Mouse (Mus musculus): ENCODE results near the gene Apoc2. TPM values are rescaled to one million over a fixed set of nuclear protein-coding genes. Genes with fewer than 3 reads are reported as not detected.
A peak's percentile ranks its signal among the peaks of the same experiment; 100 is the strongest.

Apoc2 gene
- total and polyA plus RNA-seq, 2 experiments from 2014 or later, result 0.78 TPM; not detected in 1

DNA sequence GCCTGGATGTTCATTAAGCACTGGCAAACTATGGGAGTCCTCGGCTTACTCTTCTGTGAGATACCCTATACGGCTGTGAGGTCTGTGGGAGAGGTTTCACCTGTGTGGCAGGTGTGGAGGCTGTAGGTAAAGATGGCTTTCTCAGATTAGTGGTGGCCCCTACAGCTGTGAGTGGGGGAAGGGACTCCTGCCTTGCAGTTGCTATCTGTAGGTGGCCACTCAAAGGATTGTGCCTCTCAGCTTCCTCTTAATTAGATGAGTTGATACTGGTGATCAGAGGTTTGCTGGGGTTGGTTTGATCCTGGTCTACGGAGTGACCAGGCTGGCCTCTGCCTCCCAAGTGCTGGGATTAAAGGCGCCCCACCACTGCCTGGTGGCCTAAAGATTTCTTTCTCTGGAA is 26.7 kb upstream of the Apoc2 start:
- ATAC-seq (ENCODE audit: insufficient read depth, low read depth), result no peak
- H3K27me3 ChIP-seq (ENCODE audit: control insufficient read depth, insufficient read depth, low read length), result no peaks in the 10 kb centered on the region
- H3K4me3 ChIP-seq (ENCODE audit: low read depth, low read length), result no peak overlapping the region
- WGBS, result 96% methylated on average over 4 of the region's 4 CpGs
- no peaks in the 10 kb centered on the region for H3K9me3 ChIP-seq (replicated peaks; ENCODE audit: control insufficient read depth, low read length)
- no peak overlapping the region for H3K4me2 ChIP-seq (ENCODE audit: low read depth, low read length)
- H3K9ac ChIP-seq (replicated peaks; ENCODE audit: low read depth, low read length), result no peak overlapping the region
- no peak for DNase-seq (ENCODE audit: low spot score)
- H3K4me1 ChIP-seq (ENCODE audit: control insufficient read depth, insufficient read depth), result peaks cover 18% of the 10 kb centered on the region
- H3K27ac ChIP-seq (ENCODE audit: low read depth), result no peak overlapping the region
- peaks cover 50% of the 10 kb centered on the region for H3K36me3 ChIP-seq (replicated peaks; ENCODE audit: control insufficient read depth, insufficient read depth, low read length)
- no peak for TF ChIP-seq EP300 (IDR thresholded peaks at IDR 0.05; ENCODE audit: low read depth)
- no peak for TF ChIP-seq CTCF (IDR thresholded peaks at IDR 0.05; ENCODE audit: low read depth)

DNA sequence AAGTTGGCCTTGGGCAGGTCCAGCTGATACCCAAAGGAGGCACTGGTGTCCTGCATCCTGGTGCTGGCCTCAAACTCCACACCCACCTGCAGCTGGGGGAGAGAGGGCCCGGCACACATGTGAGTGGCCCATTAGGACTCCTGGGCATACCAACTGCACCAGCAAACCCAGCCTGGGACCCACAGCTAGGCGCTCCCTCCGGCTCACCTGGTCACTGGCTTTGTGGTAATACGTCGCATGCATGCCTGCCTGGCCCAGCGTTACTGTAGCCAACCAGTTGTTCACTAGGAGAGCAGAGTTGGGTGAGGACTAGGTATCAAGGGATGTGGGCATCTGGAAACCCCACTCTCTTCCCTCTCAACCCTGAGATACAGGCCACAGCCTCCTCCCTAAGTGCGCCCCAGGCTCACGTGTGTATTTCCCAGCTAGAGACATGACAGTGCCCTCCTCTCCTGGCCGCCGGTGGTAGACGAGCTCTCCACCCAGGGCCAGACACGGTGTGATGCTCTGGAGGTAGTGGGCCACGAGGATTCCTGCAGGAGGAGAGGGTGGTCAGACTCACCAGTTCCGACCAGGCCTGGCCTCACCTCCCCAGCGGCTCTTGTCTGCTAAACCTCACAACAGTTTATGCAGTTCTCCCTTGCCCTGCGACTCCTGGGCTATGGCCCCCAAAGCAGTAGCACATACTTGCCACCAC is 25.3 kb upstream of the Apoc2 start:
- H3K4me3 ChIP-seq (ENCODE audit: low read depth, low read length), result no peak overlapping the region
- H3K9ac ChIP-seq (replicated peaks; ENCODE audit: low read depth, low read length), result no peak overlapping the region
- H3K27me3 ChIP-seq (ENCODE audit: control insufficient read depth, insufficient read depth, low read length), result no peaks in the 10 kb centered on the region
- TF ChIP-seq CTCF (IDR thresholded peaks at IDR 0.05; ENCODE audit: low read depth) (no peak), EP300 (IDR thresholded peaks at IDR 0.05; ENCODE audit: low read depth) (no peak)
- no peaks in the 10 kb centered on the region for H3K9me3 ChIP-seq (replicated peaks; ENCODE audit: control insufficient read depth, low read length)
- 88% methylated on average over 16 of the region's 16 CpGs for WGBS
- DNase-seq (ENCODE audit: low spot score), result no peak
- no peak overlapping the region for H3K4me2 ChIP-seq (ENCODE audit: low read depth, low read length)
- H3K4me1 ChIP-seq (ENCODE audit: control insufficient read depth, insufficient read depth), result peaks cover 31% of the 10 kb centered on the region
- no peak overlapping the region for H3K27ac ChIP-seq (ENCODE audit: low read depth)
- ATAC-seq (ENCODE audit: insufficient read depth, low read depth), result no peak
- H3K36me3 ChIP-seq (replicated peaks; ENCODE audit: control insufficient read depth, insufficient read depth, low read length), result peaks cover 37% of the 10 kb centered on the region

DNA sequence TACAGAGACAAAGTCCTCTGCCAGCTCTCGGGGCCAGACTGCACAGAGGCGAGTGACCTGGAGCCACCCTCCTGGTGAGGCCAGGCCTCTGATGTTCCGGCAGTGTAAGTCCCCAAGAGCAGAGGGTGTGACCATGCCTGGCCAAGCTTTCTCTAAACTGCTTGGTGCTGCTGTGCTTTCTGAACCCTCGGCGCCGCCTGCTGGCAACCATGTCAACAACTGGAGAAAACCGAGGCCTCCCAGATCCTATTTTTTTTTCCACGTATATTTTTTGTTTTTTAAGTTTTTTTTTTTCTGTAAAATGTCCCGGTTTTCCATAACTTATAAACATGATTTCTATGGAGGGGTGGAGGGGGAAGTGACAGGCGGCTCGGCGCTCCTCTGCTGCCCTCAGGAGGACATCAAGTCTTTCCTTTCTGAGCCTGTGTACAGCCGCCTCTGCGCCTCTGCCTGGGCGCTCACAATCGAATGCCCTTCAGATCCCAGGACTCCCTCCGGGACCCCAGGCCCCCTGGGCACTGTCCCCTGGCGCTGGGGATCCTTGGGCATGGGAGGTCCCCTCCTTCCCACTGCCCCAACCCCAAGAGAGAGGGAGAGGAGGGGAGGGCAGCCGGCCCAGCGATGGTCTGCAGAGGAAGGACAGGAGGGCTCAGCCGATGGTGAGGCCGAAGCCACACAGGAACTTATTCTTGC is 23.5 kb upstream of the Apoc2 start:
- no peak overlapping the region for H3K4me3 ChIP-seq (ENCODE audit: low read depth, low read length)
- peak overlapping the region; percentile 77 for H3K27ac ChIP-seq (ENCODE audit: low read depth)
- peak overlapping the region; percentile 38 for H3K4me2 ChIP-seq (ENCODE audit: low read depth, low read length)
- no peaks in the 10 kb centered on the region for H3K27me3 ChIP-seq (ENCODE audit: control insufficient read depth, insufficient read depth, low read length)
- no peaks in the 10 kb centered on the region for H3K9me3 ChIP-seq (replicated peaks; ENCODE audit: control insufficient read depth, low read length)
- ATAC-seq (ENCODE audit: insufficient read depth, low read depth) (peak; percentile 82), DNase-seq (ENCODE audit: low spot score) (peak; percentile 82)
- TF ChIP-seq EP300 (IDR thresholded peaks at IDR 0.05; ENCODE audit: low read depth) (no peak), CTCF (IDR thresholded peaks at IDR 0.05; ENCODE audit: low read depth) (peak; percentile 75)
- H3K9ac ChIP-seq (replicated peaks; ENCODE audit: low read depth, low read length), result 0 out of 2 replicates have a peak overlapping the region, but pooled peaks have one; percentile 21
- 26% methylated on average over 22 of the region's 22 CpGs for whole genome bisulfite sequencing
- peaks cover 34% of the 10 kb centered on the region for H3K4me1 ChIP-seq (ENCODE audit: control insufficient read depth, insufficient read depth)
- H3K36me3 ChIP-seq (replicated peaks; ENCODE audit: control insufficient read depth, insufficient read depth, low read length), result peaks cover 30% of the 10 kb centered on the region

DNA sequence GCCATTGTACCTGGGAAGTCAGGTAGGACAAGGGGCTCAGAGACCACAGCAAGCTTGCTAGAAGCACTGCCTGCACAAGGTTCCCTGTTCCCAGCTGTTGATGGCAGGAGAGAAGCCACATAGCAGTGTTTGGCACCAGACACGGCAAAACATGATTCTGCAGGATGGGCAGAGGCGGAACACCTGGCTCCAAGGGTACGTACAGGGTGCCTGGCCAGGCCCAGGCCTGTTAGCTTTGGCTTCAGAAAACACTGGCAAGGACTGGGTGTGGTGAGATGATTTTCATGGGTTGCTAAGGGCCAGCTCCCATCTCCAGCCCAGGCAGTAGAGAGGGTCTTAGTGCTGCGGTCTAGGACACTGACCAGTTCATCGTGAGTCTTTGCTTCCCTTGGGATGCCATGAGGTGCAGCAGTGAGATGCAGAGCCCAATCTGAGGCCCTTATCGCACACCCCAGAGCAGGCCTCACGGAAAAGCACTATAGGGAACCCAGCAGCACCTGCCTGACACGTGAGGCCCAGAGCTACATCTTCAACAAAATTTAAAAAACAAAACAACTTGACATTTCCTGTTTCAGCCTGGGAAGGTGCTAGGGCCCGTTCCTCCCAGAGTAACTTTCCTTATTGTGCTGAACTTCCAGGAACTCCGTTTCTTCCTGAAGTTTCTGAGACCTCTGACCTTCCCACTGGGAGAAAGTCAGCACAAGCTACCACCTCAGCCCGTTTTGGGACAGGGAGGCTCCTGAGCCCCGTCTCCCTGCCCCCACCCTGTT is 22.7 kb upstream of the Apoc2 start:
- H3K4me3 ChIP-seq (ENCODE audit: low read depth, low read length), result no peak overlapping the region
- peaks cover 34% of the 10 kb centered on the region for H3K4me1 ChIP-seq (ENCODE audit: control insufficient read depth, insufficient read depth)
- H3K4me2 ChIP-seq (ENCODE audit: low read depth, low read length), result peak overlapping the region; percentile 38
- H3K9me3 ChIP-seq (replicated peaks; ENCODE audit: control insufficient read depth, low read length), result no peaks in the 10 kb centered on the region
- H3K36me3 ChIP-seq (replicated peaks; ENCODE audit: control insufficient read depth, insufficient read depth, low read length), result peaks cover 30% of the 10 kb centered on the region
- H3K27ac ChIP-seq (ENCODE audit: low read depth), result peak overlapping the region; percentile 77
- DNase-seq (ENCODE audit: low spot score) (no peak), ATAC-seq (ENCODE audit: insufficient read depth, low read depth) (no peak)
- no peaks in the 10 kb centered on the region for H3K27me3 ChIP-seq (ENCODE audit: control insufficient read depth, insufficient read depth, low read length)
- TF ChIP-seq EP300 (IDR thresholded peaks at IDR 0.05; ENCODE audit: low read depth), result no peak
- TF ChIP-seq CTCF (IDR thresholded peaks at IDR 0.05; ENCODE audit: low read depth), result no peak
- WGBS, result 47% methylated on average over 12 of the region's 12 CpGs
- H3K9ac ChIP-seq (replicated peaks; ENCODE audit: low read depth, low read length), result no peak overlapping the region

DNA sequence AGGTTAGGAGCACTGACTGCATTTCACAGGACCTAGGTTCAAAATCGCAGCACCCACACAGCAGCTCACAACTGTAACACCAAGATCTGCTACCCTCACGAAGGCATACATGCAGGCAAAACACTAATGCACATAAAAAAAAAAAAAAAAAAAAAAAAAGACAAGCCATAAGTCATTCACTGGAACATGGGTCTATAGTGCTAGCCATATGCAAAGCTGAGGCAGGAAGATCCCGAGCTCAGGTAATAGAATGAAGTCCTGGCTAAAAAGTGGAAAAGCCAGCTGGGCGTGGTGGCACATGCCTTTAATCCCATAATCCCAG is 22.0 kb upstream of the Apoc2 start:
- Histone ChIP-seq H3K4me1 (ENCODE audit: control insufficient read depth, insufficient read depth) (peaks cover 40% of the 10 kb centered on the region), H3K27ac (ENCODE audit: low read depth) (0 out of 2 replicates have a peak overlapping the region, but pooled peaks have one; percentile 73), H3K9ac (replicated peaks; ENCODE audit: low read depth, low read length) (no peak overlapping the region), H3K4me2 (ENCODE audit: low read depth, low read length) (no peak overlapping the region), H3K9me3 (replicated peaks; ENCODE audit: control insufficient read depth, low read length) (no peaks in the 10 kb centered on the region), H3K27me3 (ENCODE audit: control insufficient read depth, insufficient read depth, low read length) (no peaks in the 10 kb centered on the region), H3K4me3 (ENCODE audit: low read depth, low read length) (no peak overlapping the region), H3K36me3 (replicated peaks; ENCODE audit: control insufficient read depth, insufficient read depth, low read length) (peaks cover 26% of the 10 kb centered on the region)
- ATAC-seq (ENCODE audit: insufficient read depth, low read depth) (no peak), DNase-seq (ENCODE audit: low spot score) (no peak)
- no peak for TF ChIP-seq EP300 (IDR thresholded peaks at IDR 0.05; ENCODE audit: low read depth)
- 78% methylated on average over 4 of the region's 4 CpGs for WGBS

All from heart, postnatal 0 days (tissue).